Mouse (Mus musculus) spleen, adult 2 months (tissue): Measurements from ENCODE around the gene Pard3. TPM values are rescaled to one million over a fixed set of nuclear protein-coding genes. Genes with fewer than 3 reads are reported as not detected.

ENCODE experiments used
- DNase-seq, 2 experiments: peaks; one replicate each; pipeline versions ENCODE4 v3.0.0 to v3.0.0-alpha.2; 2012 to 2021; ENCODE audit warnings: low spot score in 2 of 2, low read depth in 1 of 2
- H3K27ac ChIP-seq: fragments of 200-500 bp; 2 replicates; pipeline ENCODE4 v1.5.1; 2012; ENCODE audit warnings: low read length, inconsistent platforms; ENCODE audit not compliant: insufficient read depth
- H3K27me3 ChIP-seq: fragments of 200-500 bp; 2 replicates; pipeline ENCODE4 v1.6.1; 2012; ENCODE audit warnings: mild to moderate bottlenecking, moderate library complexity, low read length, inconsistent platforms; ENCODE audit not compliant: control insufficient read depth, insufficient read depth
- H3K36me3 ChIP-seq: fragments of 200-500 bp; 2 replicates; pipeline ENCODE4 v1.6.1; 2012; ENCODE audit warnings: mild to moderate bottlenecking, low read length, inconsistent platforms; ENCODE audit not compliant: control insufficient read depth, insufficient read depth
- H3K4me1 ChIP-seq: fragments of 200-500 bp; 2 replicates; pipeline ENCODE4 v1.6.1; 2011; ENCODE audit warnings: inconsistent platforms; ENCODE audit not compliant: control insufficient read depth, insufficient read depth, insufficient read length
- H3K4me3 ChIP-seq: fragments of 200-500 bp; 2 replicates; pipeline ENCODE4 v1.5.1; 2011; ENCODE audit warnings: mild to moderate bottlenecking, inconsistent platforms; ENCODE audit not compliant: insufficient read depth, insufficient read length; ENCODE audit errors: extremely low read depth
- CTCF ChIP-seq: fragments of 200-500 bp; IDR thresholded peaks from 2 replicates; pipeline ENCODE4 v1.5.1; 2011; ENCODE audit warnings: mild to moderate bottlenecking, inconsistent platforms; ENCODE audit not compliant: insufficient read depth, insufficient read length, insufficient replicate concordance; ENCODE audit errors: extremely low read depth
- POLR2A ChIP-seq: fragments of 200-500 bp; IDR thresholded peaks from 2 replicates; pipeline ENCODE4 v1.6.1; 2011; ENCODE audit warnings: low read depth, low read length, inconsistent platforms
- WGBS: fragments of 180-500 bp; shearing (Covaris S2); methylation state at CpG from one replicate; pipeline ENCODE4 v1.1.7; 2018; 5-methylcytosine and 5-hydroxymethylcytosine counted together
- polyA plus RNA-seq: library from polyadenylated mRNA; depleted of rRNA; stranded (reverse); fragments of >200 nt; gene quantifications from 2 replicates; pipeline ENCODE4 v1.2.3, GENCODE M21; 2012

The Pard3 gene
- polyA plus RNA-seq, 1 experiment: 3.8 TPM

DNA sequence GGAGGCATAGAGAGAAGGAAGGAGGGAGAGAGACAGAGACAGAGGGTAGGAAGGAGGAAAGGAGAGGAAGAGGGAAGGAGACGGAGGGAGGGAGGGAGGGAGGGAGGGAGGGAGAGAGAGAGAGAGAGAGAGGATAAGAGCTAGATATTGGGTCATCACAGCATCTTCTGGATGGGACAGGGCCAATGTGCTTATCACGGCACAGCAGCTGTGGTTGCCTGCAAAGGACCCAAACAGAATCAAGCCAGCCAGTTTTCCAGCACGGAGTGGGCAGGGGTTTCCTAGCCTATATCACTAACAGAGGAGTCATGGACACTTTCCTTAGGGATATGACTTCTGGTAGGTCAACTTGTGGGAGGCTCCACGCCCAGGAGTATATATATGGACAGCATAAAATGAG, 82.4 kb downstream of the Pard3 start:
- Histone ChIP-seq H3K4me1 (no peaks in the 10 kb centered on the region), H3K36me3 (no peaks in the 10 kb centered on the region), H3K27me3 (no peaks in the 10 kb centered on the region), H3K27ac (no peak overlapping the region), H3K4me3 (no peak overlapping the region)
- 56% methylated on average over 4 of the region's 4 CpGs for WGBS
- no peak for DNase-seq
- TF ChIP-seq POLR2A (no peak), CTCF (no peak)

DNA sequence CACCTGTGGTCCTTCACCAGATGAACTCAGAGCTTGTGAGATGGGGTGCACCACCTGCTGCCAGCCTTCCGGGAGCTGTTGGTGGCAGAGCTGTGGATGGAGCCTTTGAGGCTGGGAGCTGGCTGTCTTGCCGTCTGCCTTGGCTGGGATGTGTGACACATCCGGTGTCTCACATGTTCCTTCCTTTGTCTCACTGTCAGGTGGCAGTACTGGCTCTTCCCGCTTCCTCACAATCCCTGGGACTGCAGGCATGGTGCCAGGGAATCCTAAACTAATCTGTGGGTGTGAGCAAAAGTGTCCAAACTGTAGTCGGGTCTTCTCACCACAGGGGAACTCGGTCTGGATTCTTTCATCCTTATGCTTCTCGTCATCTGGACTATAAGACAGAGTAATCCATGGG, 85.1 kb downstream of the Pard3 start:
- no peaks in the 10 kb centered on the region for H3K36me3 ChIP-seq
- no peak overlapping the region for H3K4me3 ChIP-seq
- H3K27me3 ChIP-seq: no peaks in the 10 kb centered on the region
- no peak for DNase-seq
- no peak overlapping the region for H3K27ac ChIP-seq
- 78% methylated on average over 7 of the region's 7 CpGs for WGBS
- no peaks in the 10 kb centered on the region for H3K4me1 ChIP-seq
- TF ChIP-seq CTCF (no peak), POLR2A (no peak)

GRCm38 (mm10) chr8:127150645-127151044, 87.0 kb downstream of the Pard3 start:
- TF ChIP-seq POLR2A (no peak), CTCF (no peak)
- no peak for DNase-seq
- WGBS: 78% methylated on average over 4 of the region's 4 CpGs

GRCm38 (mm10) chr8:127151706-127152105, 88.0 kb downstream of the Pard3 start:
- H3K27ac ChIP-seq: no peak overlapping the region
- no peaks in the 10 kb centered on the region for H3K36me3 ChIP-seq
- DNase-seq: no peak
- no peak for TF ChIP-seq POLR2A
- no peak for TF ChIP-seq CTCF
- no peaks in the 10 kb centered on the region for H3K27me3 ChIP-seq
- H3K4me3 ChIP-seq: no peak overlapping the region
- no peaks in the 10 kb centered on the region for H3K4me1 ChIP-seq
- 68% methylated on average over 3 of the region's 3 CpGs for WGBS

More at GRCm38 (mm10) chr8:127150645-127151044, 87.0 kb downstream of the Pard3 start:
- no peak overlapping the region for H3K4me3 ChIP-seq
- H3K36me3 ChIP-seq: no peaks in the 10 kb centered on the region
- no peak overlapping the region for H3K27ac ChIP-seq
- no peaks in the 10 kb centered on the region for H3K4me1 ChIP-seq
- H3K27me3 ChIP-seq: no peaks in the 10 kb centered on the region

- TF ChIP-seq CTCF: no peak
- no peak for TF ChIP-seq POLR2A
- Histone ChIP-seq H3K36me3 (no peaks in the 10 kb centered on the region), H3K27ac (no peak overlapping the region), H3K27me3 (no peaks in the 10 kb centered on the region), H3K4me1 (no peaks in the 10 kb centered on the region), H3K4me3 (no peak overlapping the region)
- no peak for DNase-seq
- 83% methylated on average over 8 of the region's 8 CpGs for WGBS
Observed at GRCm38 (mm10) chr8:127157087-127157486, 93.4 kb downstream of the Pard3 start.

GRCm38 (mm10) chr8:127159421-127159966, 95.8 kb downstream of the Pard3 start:
- no peak for DNase-seq
- H3K36me3 ChIP-seq: no peaks in the 10 kb centered on the region
- H3K27ac ChIP-seq: no peak overlapping the region
- TF ChIP-seq CTCF: no peak
- no peak for TF ChIP-seq POLR2A
- no peaks in the 10 kb centered on the region for H3K4me1 ChIP-seq
- no peaks in the 10 kb centered on the region for H3K27me3 ChIP-seq
- WGBS: 85% methylated on average over 3 of the region's 3 CpGs
- H3K4me3 ChIP-seq: no peak overlapping the region

DNA sequence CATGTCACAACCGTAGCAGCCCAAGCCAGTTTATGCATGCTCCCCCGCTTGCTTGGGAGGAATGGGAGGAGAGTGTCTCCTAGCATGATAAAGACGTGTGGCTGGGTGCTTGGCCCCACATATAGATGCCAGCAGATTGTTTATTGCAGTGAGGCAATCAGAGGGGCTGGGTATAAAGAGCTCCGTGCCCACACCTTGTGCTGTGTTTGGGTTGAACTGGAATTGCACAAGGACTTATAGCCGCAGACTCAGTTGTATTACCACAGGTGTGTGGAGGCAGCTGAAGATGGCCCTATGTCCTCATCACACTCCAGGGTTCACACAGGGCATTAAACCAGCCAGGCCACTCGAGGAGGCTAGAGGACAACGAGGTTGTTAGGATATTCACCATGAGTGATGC, 98.2 kb downstream of the Pard3 start:
- WGBS: 82% methylated on average over 7 of the region's 7 CpGs
- Histone ChIP-seq H3K27me3 (no peaks in the 10 kb centered on the region), H3K4me1 (no peaks in the 10 kb centered on the region), H3K36me3 (no peaks in the 10 kb centered on the region), H3K27ac (no peak overlapping the region), H3K4me3 (no peak overlapping the region)
- DNase-seq: no peak
- TF ChIP-seq CTCF (no peak), POLR2A (no peak)
